Mouse (Mus musculus) lung, embryonic 14.5 days (tissue): Measurements from ENCODE around the gene Bmp5. TPM values are rescaled to one million over a fixed set of nuclear protein-coding genes. Genes with fewer than 3 reads are reported as not detected.

ENCODE experiments used
- ATAC-seq: fragments of 200-750 bp; cut with Nextera tagmentation; 2 replicates; pipeline ENCODE4 v1.8.0; 2017; ENCODE audit warnings: mild to moderate bottlenecking, moderate TSS enrichment, moderate library complexity; ENCODE audit not compliant: insufficient read depth
- DNase-seq: peaks from one replicate; pipeline ENCODE4 v3.0.0-alpha.2; 2015
- H3K27ac ChIP-seq: fragments of 300-500 bp; sonication (generic); 2 replicates; pipeline ENCODE4 v1.5.1; 2014; ENCODE audit warnings: low read depth, mild to moderate bottlenecking, moderate library complexity
- H3K27me3 ChIP-seq: fragments of 300-500 bp; sonication (generic); 2 replicates; pipeline ENCODE4 v1.6.1; 2014; ENCODE audit warnings: low read length, control low read depth; ENCODE audit not compliant: insufficient read depth
- H3K36me3 ChIP-seq: fragments of 300-500 bp; sonication (generic); 2 replicates; pipeline ENCODE4 v1.6.1; 2014; ENCODE audit warnings: control low read depth; ENCODE audit not compliant: insufficient read depth
- H3K4me1 ChIP-seq: fragments of 300-500 bp; sonication (generic); 2 replicates; pipeline ENCODE4 v1.6.1; 2014; ENCODE audit warnings: antibody characterized with exemption, control low read depth; ENCODE audit not compliant: insufficient read depth
- H3K4me2 ChIP-seq: fragments of 300-500 bp; sonication (generic); 2 replicates; pipeline ENCODE4 v1.6.1; 2014; ENCODE audit warnings: mild to moderate bottlenecking
- H3K4me3 ChIP-seq: fragments of 300-500 bp; sonication (generic); 2 replicates; pipeline ENCODE4 v1.5.1; 2014; ENCODE audit warnings: low read depth, low read length
- H3K9ac ChIP-seq: fragments of 300-500 bp; sonication (generic); 2 replicates; pipeline ENCODE4 v1.6.1; 2014
- H3K9me3 ChIP-seq: fragments of 300-500 bp; sonication (generic); 2 replicates; pipeline ENCODE4 v1.6.1; 2016; ENCODE audit warnings: low read depth, low read length, control low read depth
- CTCF ChIP-seq: IDR thresholded peaks from 2 replicates; pipeline ENCODE4 v1.5.1; 2016; ENCODE audit warnings: antibody characterized with exemption, low read depth
- WGBS: fragments of 180-500 bp; shearing (Covaris S2); extraction: QIAGEN DNeasy Blood & Tissue Kit; methylation state at CpG from one replicate; pipeline ENCODE4 v1.1.7; 2014; 5-methylcytosine and 5-hydroxymethylcytosine counted together
- microRNA-seq: library from miRNA; unstranded; fragments of <30 nt; microRNA quantifications from one replicate; pipeline ENCODE4, GENCODE M21; 2016; ENCODE audit warnings: borderline number of aligned reads
- polyA plus RNA-seq: library from polyadenylated mRNA; unstranded; fragments of >200 nt; fragmentation: Nextera tagmentation; extraction: Ambion mirVana; gene quantifications from 2 replicates; pipeline ENCODE4 v1.2.1, GENCODE M21; 2014

Bmp5 gene
- polyA plus RNA-seq, 1 experiment from 2014 or later: 37.6 TPM

DNA sequence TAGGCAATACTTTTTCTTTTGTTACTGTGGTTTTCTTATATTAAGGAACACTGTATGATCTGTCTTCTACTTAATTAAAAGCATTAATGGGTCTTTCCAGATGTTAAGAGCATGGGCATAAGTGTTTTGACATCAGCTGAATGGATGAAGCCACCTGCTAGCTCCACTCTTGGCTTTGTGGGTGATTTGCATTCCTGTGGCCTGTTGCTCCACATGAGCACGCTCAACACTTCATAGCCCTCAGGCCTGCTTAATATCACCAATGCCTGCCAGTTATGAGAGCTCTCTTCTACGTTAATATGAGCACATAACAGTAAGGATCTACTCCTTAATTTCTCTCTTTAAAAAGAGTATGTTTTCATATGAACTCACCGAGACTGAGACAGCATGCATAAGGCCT is 169.5 kb downstream of the Bmp5 start:
- Histone ChIP-seq H3K9me3 (no peaks in the 10 kb centered on the region), H3K27me3 (no peaks in the 10 kb centered on the region), H3K4me3 (no peak overlapping the region), H3K9ac (no peak overlapping the region), H3K27ac (no peak overlapping the region), H3K4me1 (no peaks in the 10 kb centered on the region), H3K36me3 (no peaks in the 10 kb centered on the region), H3K4me2 (no peak overlapping the region)
- DNase-seq (no peak), ATAC-seq (no peak)
- no peak for TF ChIP-seq CTCF
- 82% methylated on average over 3 of the region's 3 CpGs for WGBS

Small RNA genes within 50 kb of the gene (microRNA-seq; reads per million reads assigned to microRNA genes)
- not detected for gene Gm44355

Other genes with a start within 250 kb of the Bmp5 start
- 131 TPM in 2 replicates for gene Tmod3, start 215.7 kb upstream of the Bmp5 start, polyA plus RNA-seq
- gene Tmod2, start 164.0 kb upstream of the Bmp5 start, polyA plus RNA-seq: 8.0 and 9.5 TPM in 2 replicates
- gene Lysmd2, start 149.6 kb upstream of the Bmp5 start, polyA plus RNA-seq: 29.8 and 30.0 TPM in 2 replicates
- 0.39 and 0.53 TPM in 2 replicates for gene Scg3, start 91.3 kb upstream of the Bmp5 start, polyA plus RNA-seq
- 9.3 and 9.5 TPM in 2 replicates for gene Hmgcll1, start 239.5 kb downstream of the Bmp5 start, polyA plus RNA-seq